Mouse (Mus musculus) lung, adult 2 months (tissue): ENCODE data around the gene Dpp3. TPM values are rescaled to one million over a fixed set of nuclear protein-coding genes. Genes with fewer than 3 reads are reported as not detected.
"Not testable (repeated sequence)": the region's sequence is repeated elsewhere in the genome, so short reads cannot be mapped to it uniquely, and the experiment has no call there.

ENCODE experiments used
- DNase-seq: peaks from one replicate; pipeline ENCODE4 v3.0.0; 2022
- H3K4me1 ChIP-seq: fragments of 200-500 bp; 2 replicates; pipeline ENCODE4 v1.6.1; 2011; ENCODE audit warnings: low read length; ENCODE audit not compliant: control insufficient read depth, insufficient read depth
- H3K4me3 ChIP-seq: fragments of 200-500 bp; replicated peaks from 2 replicates; pipeline ENCODE3; 2011; ENCODE audit warnings: low read depth, mild to moderate bottlenecking, control low read depth, low read length; ENCODE audit errors: extremely low read depth
- CTCF ChIP-seq: fragments of 200-500 bp; IDR thresholded peaks from 2 replicates; pipeline ENCODE4 v1.5.1; 2011; ENCODE audit warnings: mild to moderate bottlenecking, low read length, control low read depth; ENCODE audit not compliant: insufficient read depth
- POLR2A ChIP-seq: fragments of 200-500 bp; IDR thresholded peaks from 2 replicates; pipeline ENCODE4 v1.6.1; 2011; ENCODE audit warnings: low read depth, mild to moderate bottlenecking, control low read depth, low read length, borderline replicate concordance; ENCODE audit errors: extremely low read depth
- whole genome bisulfite sequencing: fragments of 180-500 bp; shearing (Covaris S2); methylation state at CpG from one replicate; pipeline ENCODE4 v1.1.7; 2018; 5-methylcytosine and 5-hydroxymethylcytosine counted together
- polyA plus RNA-seq: library from polyadenylated mRNA; depleted of rRNA; stranded (reverse); fragments of >200 nt; gene quantifications from 2 replicates; pipeline ENCODE4 v1.2.3, GENCODE M21; 2012; rRNA removed

Dpp3 gene
- 70.3 and 89.2 TPM in 2 replicates for polyA plus RNA-seq

- Histone ChIP-seq H3K4me1 (no peaks in the 10 kb centered on the region), H3K4me3 (peak within 1 kb of the TSS; percentile 90)
- WGBS, result under 1% methylated on average over 32 of the region's 32 CpGs
- TF ChIP-seq POLR2A (peak; percentile 78; the same call in 1 of the 2 replicates), CTCF (no peak)
- peak; percentile 99 for DNase-seq
Observed at GRCm38 (mm10) chr19:4927904-4928531, at the start of gene Dpp3. Gene Dpp3 (minus strand): TSS chr19:4928287.

DNA sequence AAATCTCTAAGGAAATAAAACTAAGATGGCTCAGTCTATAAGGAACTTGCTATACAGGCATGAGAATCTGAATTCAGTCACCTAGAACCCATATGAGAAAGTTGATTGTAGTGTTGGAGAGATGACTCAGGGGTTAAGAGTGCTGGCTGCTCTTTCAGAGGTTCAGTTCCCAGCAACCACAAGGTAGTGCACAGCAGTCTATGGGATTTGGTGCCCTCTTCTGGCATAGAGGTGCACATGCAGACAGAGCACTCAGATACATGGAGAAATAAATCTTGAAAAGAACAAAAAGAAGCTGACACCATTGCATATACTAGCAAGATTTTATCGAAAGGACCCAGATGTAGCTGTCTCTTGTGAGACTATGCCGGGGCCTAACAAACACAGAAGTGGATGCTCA, 40.1 kb upstream of the Dpp3 start:
- TF ChIP-seq CTCF, result peak; percentile 45
- no peak for TF ChIP-seq POLR2A
- no peaks in the 10 kb centered on the region for H3K4me1 ChIP-seq
- 88% methylated on average over 2 of the region's 2 CpGs for WGBS
- DNase-seq, result no peak
- no peak overlapping the region for H3K4me3 ChIP-seq

DNA sequence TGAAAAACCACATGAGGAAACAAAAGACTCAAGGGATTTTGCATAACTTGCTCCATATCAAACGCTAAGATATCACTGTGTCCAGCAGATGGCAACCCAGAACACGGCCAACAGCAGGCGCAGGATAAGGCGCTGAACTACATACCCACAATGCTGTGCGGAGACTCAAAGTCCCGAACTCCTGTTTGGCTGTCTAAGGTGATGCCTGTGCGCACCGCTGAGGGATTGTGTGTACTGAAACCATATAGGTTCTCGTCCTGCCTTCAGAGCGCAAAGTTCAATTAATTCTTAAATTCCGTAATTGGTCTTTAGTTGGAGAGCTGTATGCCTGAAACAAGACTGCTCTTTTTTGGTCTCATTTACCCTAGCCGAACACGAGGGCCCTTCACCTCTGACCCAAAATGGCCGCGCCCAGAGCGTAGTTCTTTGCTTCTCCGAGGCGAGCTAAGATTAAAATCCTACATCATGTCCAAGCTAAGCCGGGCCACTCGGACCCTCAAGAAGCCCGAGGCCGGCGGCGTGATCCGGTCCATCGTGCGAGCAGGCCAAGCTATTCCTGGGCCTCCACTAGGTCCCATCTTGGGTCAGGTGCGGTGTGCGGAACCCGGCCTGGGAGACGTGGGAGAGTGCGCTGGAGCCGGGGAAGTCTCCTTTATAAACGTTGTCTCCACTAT, 34.0 kb upstream of the Dpp3 start, which contains the start of gene Mrpl11:
Gene Mrpl11, plus strand, starts transcription at position 220 of the 674 bp plus-strand sequence.
- no peaks in the 10 kb centered on the region for H3K4me1 ChIP-seq
- under 1% methylated on average over 34 of the region's 34 CpGs for WGBS
- peak; percentile 94 for TF ChIP-seq CTCF
- no peak for TF ChIP-seq POLR2A
- DNase-seq, result peak; percentile 85
- H3K4me3 ChIP-seq, result peak within 1 kb of the TSS; percentile 88

DNA sequence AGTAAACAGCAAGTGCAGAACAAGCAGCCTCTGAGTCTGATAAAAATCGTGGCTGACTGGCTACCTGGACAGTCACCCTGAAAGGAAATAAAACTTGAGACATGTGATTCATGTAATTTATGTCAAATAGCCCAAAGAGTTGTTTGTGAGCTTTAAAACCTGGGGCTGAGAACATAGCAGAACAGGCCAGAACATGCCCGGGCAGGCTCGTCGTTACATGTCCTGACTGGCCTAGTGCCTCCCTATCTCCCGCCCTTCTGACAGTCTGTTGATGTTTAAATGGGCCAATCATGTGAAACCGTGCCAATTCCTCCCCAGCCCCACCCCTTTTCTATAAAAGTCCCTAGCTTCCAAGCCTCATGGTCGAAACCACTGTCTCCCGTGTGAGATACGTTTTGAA, 20.6 kb upstream of the Dpp3 start:
- not testable (repeated sequence) for DNase-seq, H3K4me1 ChIP-seq, H3K4me3 ChIP-seq
- 83% methylated on average over 9 of the region's 9 CpGs for WGBS

GRCm38 (mm10) chr19:4945540-4945939, 17.5 kb upstream of the Dpp3 start:
- DNase-seq, result no peak
- 45% methylated on average over 6 of the region's 6 CpGs for WGBS
- Histone ChIP-seq H3K4me3 (no peak overlapping the region), H3K4me1 (peaks cover 2% of the 10 kb centered on the region; the same call in 1 of the 2 replicates)
- TF ChIP-seq POLR2A (no peak), CTCF (no peak)

DNA sequence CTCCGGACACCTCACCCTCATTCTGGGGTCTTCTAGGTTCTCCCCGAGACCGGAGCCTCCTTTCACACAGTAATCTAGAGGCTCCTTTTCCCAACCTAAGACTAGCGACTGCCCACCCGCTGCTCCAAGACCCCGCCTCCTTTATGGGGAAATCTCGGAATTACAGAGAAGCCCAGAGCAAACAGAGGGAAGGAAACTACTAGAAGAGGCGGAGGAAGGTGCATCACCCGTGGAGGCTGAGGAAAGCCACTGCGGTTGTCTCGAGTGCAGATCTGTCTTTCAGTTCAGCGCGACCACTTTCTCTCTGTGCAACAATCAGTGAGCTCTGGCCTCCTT, 15.1 kb upstream of the Dpp3 start:
- 4% methylated on average over 13 of the region's 13 CpGs for WGBS
- no peak for TF ChIP-seq CTCF
- no peak for TF ChIP-seq POLR2A
- peak overlapping the region; percentile 61 for H3K4me3 ChIP-seq
- DNase-seq, result no peak
- H3K4me1 ChIP-seq, result peaks cover 2% of the 10 kb centered on the region; the same call in 1 of the 2 replicates

DNA sequence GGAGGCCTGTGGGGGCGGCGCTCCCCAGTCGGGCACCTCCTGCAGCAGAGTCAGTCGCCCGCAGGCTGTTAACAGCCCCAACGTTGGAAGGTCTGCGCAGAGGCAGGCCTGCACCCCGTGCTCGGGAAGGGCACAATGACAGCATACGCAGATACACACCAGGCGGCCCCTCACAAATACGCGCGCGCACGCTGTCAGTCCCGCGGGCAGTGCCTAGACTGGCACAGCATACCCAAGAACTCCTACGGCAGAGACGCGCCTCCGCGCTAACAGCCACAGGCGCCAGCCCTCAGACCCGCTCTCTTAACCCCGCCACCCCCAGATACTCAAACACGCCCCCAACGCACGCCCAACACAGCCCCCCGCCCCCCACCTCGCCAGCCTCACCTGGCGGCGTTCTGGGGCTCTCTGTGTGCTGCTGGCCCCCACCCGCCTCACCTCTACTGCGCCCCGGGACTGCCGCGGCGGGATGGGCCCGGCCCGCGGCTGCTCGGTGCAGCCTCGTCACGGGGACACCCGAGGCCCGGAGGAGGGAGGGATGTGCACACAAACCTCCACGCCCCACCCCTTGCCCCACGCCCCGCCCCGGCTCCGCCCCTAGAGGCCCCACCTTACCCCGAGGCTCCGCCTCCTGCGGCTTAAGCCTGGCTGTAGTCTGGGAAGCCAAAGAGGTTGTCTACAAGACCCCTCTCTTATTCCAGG, 14.6 kb upstream of the Dpp3 start, which contains the start of gene Peli3:
Gene Peli3, minus strand, starts transcription at position 577 of the 702 bp plus-strand sequence.
- Histone ChIP-seq H3K4me3 (peak within 1 kb of the TSS; percentile 61), H3K4me1 (peaks cover 2% of the 10 kb centered on the region; the same call in 1 of the 2 replicates)
- WGBS, result 2% methylated on average over 51 of the region's 55 CpGs
- TF ChIP-seq POLR2A (no peak; the same call in 1 of the 2 replicates), CTCF (no peak)
- peak; percentile 71 for DNase-seq

DNA sequence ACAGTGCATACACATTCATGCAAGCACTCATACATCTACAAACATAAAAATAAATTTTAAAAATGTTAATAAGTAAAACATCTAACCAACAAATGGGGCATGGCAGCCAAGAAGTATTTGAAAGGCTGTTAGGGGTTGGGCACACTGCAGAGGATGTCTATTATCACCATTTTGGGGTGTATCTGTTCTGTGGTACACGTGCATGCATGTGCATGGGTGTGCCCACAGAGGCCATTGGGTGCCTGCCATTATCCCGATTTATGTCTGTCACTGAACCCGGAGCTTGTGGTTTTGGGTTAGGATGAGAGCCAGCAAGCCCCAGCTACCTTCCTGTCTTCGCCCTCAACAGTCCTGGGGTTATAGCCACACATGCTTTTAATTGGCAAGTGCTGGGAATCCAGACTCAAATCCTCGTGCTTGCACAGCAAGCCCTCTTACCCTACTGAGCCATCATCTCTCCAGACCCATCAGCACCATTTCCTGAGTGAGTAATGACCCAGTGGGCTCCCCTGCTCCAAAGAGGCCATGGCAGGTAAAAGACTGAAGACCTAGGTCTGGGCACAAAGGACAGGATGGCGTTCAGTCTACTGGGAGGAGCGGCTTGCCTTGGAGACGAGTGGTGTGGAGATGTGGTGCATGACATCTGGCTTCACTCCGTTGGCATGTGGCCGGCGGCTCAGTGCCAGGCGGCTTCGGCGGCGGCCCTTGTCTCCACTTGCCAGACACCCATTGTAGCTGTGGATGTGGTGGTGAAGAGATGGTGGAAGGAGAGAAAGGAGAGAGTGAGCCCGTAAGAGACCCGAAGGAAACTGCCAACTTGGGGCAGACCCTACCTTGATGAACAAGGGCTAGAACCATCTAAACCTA, 9.6 kb upstream of the Dpp3 start:
- TF ChIP-seq CTCF, result no peak
- TF ChIP-seq POLR2A, result no peak
- Histone ChIP-seq H3K4me1 (no peaks in the 10 kb centered on the region), H3K4me3 (no peak overlapping the region)
- WGBS, result 85% methylated on average over 17 of the region's 17 CpGs
- no peak for DNase-seq

DNA sequence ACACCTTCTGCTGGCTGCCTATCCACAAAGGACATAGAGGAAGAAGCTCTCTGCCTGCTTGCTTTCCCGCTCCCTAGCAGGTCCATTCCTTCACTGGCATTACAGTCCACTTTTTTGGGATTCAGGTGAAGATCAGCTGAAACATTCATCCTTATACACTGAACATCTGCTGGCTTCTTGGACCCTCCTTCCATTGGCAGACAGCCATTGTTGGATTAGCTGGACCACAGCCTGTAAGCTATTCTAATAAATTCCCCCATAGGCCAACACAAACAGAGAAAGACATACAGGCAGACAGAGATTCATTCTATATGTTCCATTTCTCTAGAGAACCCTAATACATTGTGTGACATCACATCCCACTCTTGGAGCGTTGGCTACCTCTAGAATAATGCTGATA, 8.8 kb upstream of the Dpp3 start:
- WGBS, result 83% methylated on average over 2 of the region's 2 CpGs
- H3K4me3 ChIP-seq, result no peak overlapping the region
- H3K4me1 ChIP-seq, result no peaks in the 10 kb centered on the region
- DNase-seq, result no peak
- TF ChIP-seq CTCF (no peak), POLR2A (no peak)
